Mouse (Mus musculus): ENCODE results near the gene Rad51d. TPM values are rescaled to one million over a fixed set of nuclear protein-coding genes. Genes with fewer than 3 reads are reported as not detected.
"Not testable (repeated sequence)": the region's sequence is repeated elsewhere in the genome, so short reads cannot be mapped to it uniquely, and the experiment has no call there.

The Rad51d gene
- polyA plus RNA-seq, 1 experiment from 2014 or later: 12.6 TPM

DNA sequence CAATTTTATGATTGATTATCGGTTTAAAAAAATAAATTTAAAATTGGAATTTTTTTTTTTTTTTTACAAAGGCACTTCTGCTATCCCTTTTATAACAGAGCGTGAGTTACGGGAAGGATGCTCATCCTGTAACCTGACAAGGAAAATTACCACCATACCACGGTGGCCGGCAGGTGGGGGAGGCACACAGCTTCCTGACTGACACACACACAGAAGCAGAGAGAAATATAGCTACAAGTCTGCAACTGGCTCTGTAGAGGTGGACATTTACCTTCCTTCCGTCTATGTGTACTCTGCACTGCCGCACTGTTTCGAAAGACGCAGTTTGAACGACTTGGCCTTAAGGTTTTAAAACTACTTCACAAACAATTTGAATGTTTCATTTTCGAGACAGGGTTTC is 38.3 kb downstream of the Rad51d start:
- Histone ChIP-seq H3K27ac (no peak overlapping the region), H3K27me3 (replicated peaks) (no peaks in the 10 kb centered on the region), H3K9me3 (no peaks in the 10 kb centered on the region), H3K4me2 (replicated peaks) (peak overlapping the region; percentile 21; the same call in 1 of the 2 replicates), H3K4me1 (peaks cover 18% of the 10 kb centered on the region; the same call in 1 of the 2 replicates), H3K36me3 (no peaks in the 10 kb centered on the region), H3K9ac (no peak overlapping the region), H3K4me3 (no peak overlapping the region)
- 88% methylated on average over 11 of the region's 11 CpGs for whole genome bisulfite sequencing
- no peak for ATAC-seq (ENCODE audit: low FRiP score, low read depth)

DNA sequence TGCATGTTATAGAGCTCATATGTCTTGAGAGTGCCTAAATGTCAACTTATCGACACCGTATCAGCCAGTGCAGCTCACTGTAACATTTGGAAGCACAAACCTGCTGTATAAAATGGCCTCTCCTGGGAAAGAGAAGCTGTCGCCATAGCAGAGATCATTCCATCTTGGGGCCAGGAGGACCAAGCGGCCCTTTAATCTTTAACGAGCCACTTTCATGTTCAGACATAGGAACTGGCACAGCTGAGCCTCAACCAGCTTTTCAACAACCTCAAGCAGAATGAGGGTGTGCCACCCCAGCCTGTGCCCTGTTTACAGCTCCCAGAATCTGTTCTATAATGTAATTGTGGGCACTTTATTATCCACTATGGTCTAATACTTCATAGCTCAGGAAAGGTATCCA is 40.2 kb downstream of the Rad51d start:
- no peaks in the 10 kb centered on the region for H3K27me3 ChIP-seq (replicated peaks)
- peaks cover 27% of the 10 kb centered on the region for H3K4me1 ChIP-seq
- no peak overlapping the region for H3K27ac ChIP-seq
- no peak overlapping the region for H3K9ac ChIP-seq
- ATAC-seq (ENCODE audit: low FRiP score, low read depth): no peak
- H3K4me2 ChIP-seq (replicated peaks): no peak overlapping the region
- WGBS: 57% methylated on average over 5 of the region's 5 CpGs
- no peak overlapping the region for H3K4me3 ChIP-seq
- H3K36me3 ChIP-seq: no peaks in the 10 kb centered on the region
- H3K9me3 ChIP-seq: no peaks in the 10 kb centered on the region

DNA sequence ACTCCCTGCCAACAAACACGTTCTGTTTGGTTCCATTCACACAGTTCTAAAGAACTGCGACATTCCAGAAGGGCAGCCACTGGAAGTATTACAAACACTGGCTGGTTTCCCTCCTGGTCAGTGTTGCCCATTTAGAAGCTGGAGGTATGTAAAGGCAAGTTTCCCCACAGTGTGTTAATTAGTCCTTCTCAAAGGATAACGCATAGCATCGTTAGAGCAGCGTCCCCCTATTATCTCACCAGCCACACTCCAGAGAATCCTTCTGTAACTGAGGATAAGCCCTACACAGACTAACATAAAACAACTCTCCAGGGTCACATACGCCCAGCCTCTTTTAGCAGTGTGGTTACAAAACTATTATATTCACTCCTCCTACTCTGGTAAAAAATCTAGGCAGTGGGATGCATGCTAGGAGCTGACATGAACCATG is 42.8 kb downstream of the Rad51d start:
- ATAC-seq (ENCODE audit: low FRiP score, low read depth): no peak
- no peaks in the 10 kb centered on the region for H3K27me3 ChIP-seq (replicated peaks)
- no peak overlapping the region for H3K27ac ChIP-seq
- H3K9ac ChIP-seq: no peak overlapping the region
- no peaks in the 10 kb centered on the region for H3K9me3 ChIP-seq
- H3K4me3 ChIP-seq: no peak overlapping the region
- 31% methylated on average over 6 of the region's 6 CpGs for WGBS
- H3K4me1 ChIP-seq: peaks cover 32% of the 10 kb centered on the region
- no peaks in the 10 kb centered on the region for H3K36me3 ChIP-seq
- no peak overlapping the region for H3K4me2 ChIP-seq (replicated peaks)

DNA sequence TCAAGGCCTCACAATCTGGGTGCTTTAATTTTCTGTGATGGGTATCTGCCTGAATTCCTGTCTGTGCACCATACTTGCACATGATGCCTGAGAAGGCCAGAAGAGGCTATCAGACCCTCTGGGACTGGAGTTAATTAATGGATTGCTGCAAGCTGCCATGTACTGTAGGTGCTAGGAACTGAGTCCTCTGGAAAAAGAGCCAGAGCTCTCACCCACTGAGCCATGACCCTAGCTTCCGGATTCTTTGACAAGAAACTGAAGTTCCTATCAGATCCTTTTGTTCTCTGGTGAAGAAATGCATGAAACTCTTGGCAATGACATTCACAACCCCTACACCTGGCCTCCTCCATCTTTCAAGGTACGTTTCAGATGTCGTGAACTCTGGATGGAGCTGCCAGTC is 43.5 kb downstream of the Rad51d start:
- H3K4me1 ChIP-seq: peaks cover 32% of the 10 kb centered on the region
- no peaks in the 10 kb centered on the region for H3K9me3 ChIP-seq
- no peak for ATAC-seq (ENCODE audit: low FRiP score, low read depth)
- H3K4me2 ChIP-seq (replicated peaks): no peak overlapping the region
- no peaks in the 10 kb centered on the region for H3K27me3 ChIP-seq (replicated peaks)
- H3K9ac ChIP-seq: no peak overlapping the region
- H3K27ac ChIP-seq: no peak overlapping the region
- no peak overlapping the region for H3K4me3 ChIP-seq
- H3K36me3 ChIP-seq: no peaks in the 10 kb centered on the region
- WGBS: 79% methylated on average over 3 of the region's 3 CpGs

DNA sequence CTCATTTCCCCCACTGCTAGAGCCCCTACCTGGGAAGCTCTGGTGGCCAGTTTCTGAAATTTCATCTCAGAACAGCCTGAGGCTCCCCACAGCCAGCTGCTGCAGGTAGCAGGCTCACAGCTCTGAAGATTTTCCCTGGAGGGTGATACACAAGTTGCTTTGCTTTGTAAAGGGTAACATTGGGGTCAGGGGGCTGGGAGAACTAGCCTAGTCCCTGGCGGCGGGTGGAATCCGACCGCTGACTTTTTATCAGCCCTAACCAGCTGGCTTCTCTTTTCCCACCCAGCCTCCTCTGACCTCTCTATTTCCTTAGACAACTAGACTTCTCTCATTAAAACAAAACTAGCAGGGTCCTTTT is 44.4 kb downstream of the Rad51d start:
- no peaks in the 10 kb centered on the region for H3K27me3 ChIP-seq (replicated peaks)
- no peak overlapping the region for H3K27ac ChIP-seq
- ATAC-seq (ENCODE audit: low FRiP score, low read depth): no peak
- 31% methylated on average over 4 of the region's 4 CpGs for WGBS
- H3K4me3 ChIP-seq: no peak overlapping the region
- no peaks in the 10 kb centered on the region for H3K9me3 ChIP-seq
- H3K36me3 ChIP-seq: no peaks in the 10 kb centered on the region
- H3K4me2 ChIP-seq (replicated peaks): peak overlapping the region; percentile 41
- H3K9ac ChIP-seq: 0 out of 2 replicates have a peak overlapping the region, but pooled peaks have one; percentile 10
- H3K4me1 ChIP-seq: peaks cover 26% of the 10 kb centered on the region

DNA sequence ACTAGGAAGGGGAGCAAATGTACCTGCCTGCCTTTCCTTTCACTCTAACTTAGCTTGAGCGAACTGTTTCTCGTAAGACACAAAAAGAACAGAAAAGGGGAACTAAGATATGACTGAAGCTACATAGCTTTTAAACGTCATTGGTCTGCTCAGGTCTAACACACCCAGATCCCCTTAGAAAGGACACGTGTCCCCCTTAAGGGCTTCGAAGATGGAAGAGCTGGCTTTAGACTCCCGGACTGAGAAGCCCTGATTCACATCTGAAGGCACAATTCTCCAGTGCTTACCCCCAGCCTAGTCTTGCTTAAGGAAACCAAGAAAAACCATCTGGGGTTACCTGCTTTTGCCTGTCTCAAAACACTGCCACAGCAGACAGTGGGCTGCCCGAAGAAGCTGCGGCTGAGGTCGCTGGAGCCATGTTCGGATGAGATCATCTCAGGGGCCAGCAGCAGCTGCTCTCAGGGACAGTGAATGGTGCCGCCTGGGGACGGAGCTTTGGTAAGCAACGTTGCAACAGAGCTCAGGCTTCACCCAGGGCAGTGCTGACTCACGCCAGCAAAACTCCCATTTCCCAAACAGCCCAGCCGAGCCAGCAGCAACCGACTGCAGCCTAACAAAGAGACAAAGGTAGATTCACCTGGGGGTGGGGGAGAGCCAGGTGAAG is 44.9 kb downstream of the Rad51d start:
- no peak for ATAC-seq (ENCODE audit: low FRiP score, low read depth)
- Histone ChIP-seq H3K9ac (0 out of 2 replicates have a peak overlapping the region, but pooled peaks have one; percentile 10), H3K36me3 (no peaks in the 10 kb centered on the region), H3K27me3 (replicated peaks) (no peaks in the 10 kb centered on the region), H3K4me2 (replicated peaks) (peak overlapping the region; percentile 41), H3K4me1 (peaks cover 26% of the 10 kb centered on the region), H3K4me3 (no peak overlapping the region), H3K9me3 (no peaks in the 10 kb centered on the region), H3K27ac (no peak overlapping the region)
- 33% methylated on average over 16 of the region's 16 CpGs for WGBS

DNA sequence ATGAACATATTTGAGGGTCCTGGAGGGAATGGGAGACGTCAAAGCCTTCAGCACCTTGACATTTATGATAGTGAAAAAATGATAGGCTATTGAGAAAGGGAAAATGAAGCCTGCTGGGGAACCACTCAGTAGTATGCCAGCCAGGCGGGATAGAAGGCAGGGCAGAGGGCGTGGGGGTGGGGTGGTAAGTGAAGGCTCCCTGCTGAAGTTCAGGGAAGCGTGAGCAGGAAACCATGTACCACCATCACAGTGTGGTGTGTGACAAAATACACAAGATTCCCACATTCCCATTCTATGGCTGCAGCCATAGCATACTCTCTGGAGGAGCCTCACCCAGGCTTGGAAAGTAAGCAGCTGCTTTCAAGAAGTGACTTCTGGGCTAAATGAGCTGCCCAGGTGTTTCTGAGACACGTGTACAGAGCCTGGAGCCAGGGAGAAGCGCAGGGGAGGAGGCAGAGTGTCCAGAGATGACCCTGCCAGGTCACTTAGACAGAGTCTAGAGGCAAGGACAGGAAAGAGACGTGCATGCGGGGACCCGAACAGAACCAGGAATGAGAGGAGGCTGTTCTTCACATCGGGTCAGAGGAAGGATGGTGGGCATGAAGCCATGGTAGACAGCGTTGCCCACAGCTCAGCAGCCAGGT is 45.5 kb downstream of the Rad51d start:
- Histone ChIP-seq H3K4me1 (peaks cover 22% of the 10 kb centered on the region), H3K9ac (no peak overlapping the region), H3K4me3 (no peak overlapping the region), H3K36me3 (no peaks in the 10 kb centered on the region), H3K27me3 (replicated peaks) (no peaks in the 10 kb centered on the region), H3K9me3 (no peaks in the 10 kb centered on the region), H3K4me2 (replicated peaks) (peak overlapping the region; percentile 41; the same call in 1 of the 2 replicates), H3K27ac (no peak overlapping the region)
- 69% methylated on average over 11 of the region's 11 CpGs for WGBS
- no peak for ATAC-seq (ENCODE audit: low FRiP score, low read depth)

DNA sequence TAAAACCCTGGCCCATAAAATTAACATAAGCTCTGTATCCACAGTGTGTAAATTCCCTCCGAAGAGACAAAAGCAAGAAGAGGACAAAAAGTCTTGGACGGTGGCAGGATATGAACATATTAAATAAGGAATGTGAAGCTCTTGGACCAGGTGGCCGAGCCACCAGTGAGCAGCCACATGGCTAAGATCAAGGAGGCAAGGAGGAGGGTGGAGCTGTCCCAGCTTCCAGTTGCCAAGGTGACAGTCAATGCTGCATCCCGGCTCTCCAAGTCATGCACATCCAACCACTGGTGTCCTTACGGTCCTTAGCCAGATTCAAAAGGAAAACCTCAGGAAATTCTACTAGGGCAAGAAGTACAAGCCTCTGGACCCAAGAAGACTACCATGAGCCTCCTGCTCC is 51.9 kb downstream of the Rad51d start:
- 29% methylated on average over 5 of the region's 5 CpGs for WGBS
- H3K9ac ChIP-seq: no peak overlapping the region
- H3K27ac ChIP-seq: no peak overlapping the region
- H3K27me3 ChIP-seq (replicated peaks): no peaks in the 10 kb centered on the region
- peaks cover 25% of the 10 kb centered on the region for H3K4me1 ChIP-seq
- no peaks in the 10 kb centered on the region for H3K36me3 ChIP-seq
- H3K4me2 ChIP-seq (replicated peaks): no peak overlapping the region; the same call in 1 of the 2 replicates
- no peak for ATAC-seq (ENCODE audit: low FRiP score, low read depth)
- H3K4me3 ChIP-seq: no peak overlapping the region
- no peaks in the 10 kb centered on the region for H3K9me3 ChIP-seq

DNA sequence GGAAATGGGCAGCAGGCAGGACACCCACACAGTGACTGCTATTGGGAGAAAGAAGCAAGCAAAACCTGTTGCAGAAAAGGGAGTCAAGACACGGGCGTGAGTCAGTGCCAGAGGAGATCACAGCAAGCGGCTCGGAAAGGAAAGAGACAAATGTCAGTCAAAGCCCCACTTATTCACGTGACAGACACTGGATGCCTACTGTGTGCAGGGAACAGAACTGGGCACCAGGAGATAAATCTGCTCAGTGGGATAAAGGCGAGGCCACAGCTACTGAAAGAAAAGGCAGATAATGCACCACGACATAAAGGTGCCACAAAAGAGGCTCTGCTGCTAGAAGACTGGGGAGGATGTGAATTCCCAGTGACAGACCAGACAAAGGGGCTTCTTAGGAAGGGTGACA is 52.6 kb downstream of the Rad51d start:
- Histone ChIP-seq H3K36me3 (no peaks in the 10 kb centered on the region), H3K4me1 (peaks cover 25% of the 10 kb centered on the region), H3K27me3 (replicated peaks) (no peaks in the 10 kb centered on the region), H3K9ac (no peak overlapping the region), H3K4me3 (no peak overlapping the region), H3K4me2 (replicated peaks) (peak overlapping the region; percentile 37), H3K9me3 (no peaks in the 10 kb centered on the region), H3K27ac (no peak overlapping the region)
- WGBS: 22% methylated on average over 7 of the region's 7 CpGs
- ATAC-seq (ENCODE audit: low FRiP score, low read depth): no peak

DNA sequence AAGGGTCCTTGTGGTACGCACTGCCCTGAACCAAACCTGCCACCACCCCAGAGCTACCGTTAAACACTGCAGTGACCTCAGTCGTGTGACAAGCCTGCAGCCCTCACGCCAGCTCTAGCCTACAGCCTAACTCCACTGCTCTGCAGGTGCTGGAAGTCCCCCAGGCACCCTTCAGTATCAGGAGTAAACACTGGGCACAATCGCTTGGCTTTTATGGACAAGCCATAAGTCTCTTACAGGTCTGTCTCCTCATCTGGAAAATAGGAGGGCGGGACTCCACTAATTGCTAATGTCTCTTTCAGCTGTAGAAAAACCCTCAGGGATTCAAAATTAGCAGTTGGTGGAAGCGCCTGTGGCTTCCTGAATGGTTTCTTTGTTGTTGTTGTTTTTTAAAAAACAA is 53.2 kb downstream of the Rad51d start:
- Histone ChIP-seq H3K4me3 (no peak overlapping the region), H3K4me1 (peaks cover 25% of the 10 kb centered on the region), H3K4me2 (replicated peaks) (no peak overlapping the region), H3K36me3 (no peaks in the 10 kb centered on the region), H3K9ac (no peak overlapping the region), H3K27ac (no peak overlapping the region), H3K9me3 (no peaks in the 10 kb centered on the region), H3K27me3 (replicated peaks) (no peaks in the 10 kb centered on the region)
- no peak for ATAC-seq (ENCODE audit: low FRiP score, low read depth)
- 26% methylated on average over 7 of the region's 7 CpGs for WGBS

DNA sequence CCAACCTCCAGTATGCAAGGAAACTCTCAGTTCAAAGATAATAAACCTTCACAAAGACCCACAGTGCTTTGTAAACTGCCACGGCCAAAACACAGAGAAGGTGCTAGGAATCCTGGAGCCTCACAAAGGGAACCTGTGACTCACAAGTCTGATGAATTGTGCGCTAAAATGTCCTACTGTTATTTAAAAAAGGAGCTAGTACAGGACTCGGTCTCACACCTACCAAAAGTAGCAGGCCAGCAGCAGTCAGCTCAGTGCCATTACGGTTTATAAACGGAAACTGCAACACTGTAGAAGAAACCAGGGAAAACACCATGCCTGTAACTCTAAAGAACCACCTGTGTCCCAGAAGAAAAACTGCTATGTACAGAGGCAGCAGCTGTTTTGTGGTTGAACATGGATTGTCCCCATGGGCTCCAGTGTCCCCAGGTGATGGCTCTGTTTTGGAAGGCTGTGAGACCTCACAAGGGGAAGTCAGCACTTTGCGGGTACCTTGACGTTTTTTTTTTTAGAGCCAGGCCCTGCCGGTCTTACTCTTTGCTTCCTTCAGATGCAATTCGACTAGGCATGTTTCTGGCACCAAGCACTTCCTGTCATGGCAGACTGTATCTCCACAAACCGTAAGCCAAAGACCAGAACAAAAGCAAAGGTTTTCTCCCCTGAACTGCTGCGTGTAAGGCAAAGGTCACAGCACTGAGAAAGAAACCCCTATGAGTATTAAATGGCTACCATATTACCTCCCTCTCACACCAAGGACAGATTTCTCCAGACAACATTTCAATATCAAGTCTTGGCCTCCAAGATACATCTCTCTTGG is 54.6 kb downstream of the Rad51d start:
- no peak overlapping the region for H3K9ac ChIP-seq
- ATAC-seq (ENCODE audit: low FRiP score, low read depth): no peak
- 60% methylated on average over 11 of the region's 11 CpGs for WGBS
- H3K36me3 ChIP-seq: no peaks in the 10 kb centered on the region
- H3K4me2 ChIP-seq (replicated peaks): no peak overlapping the region
- H3K4me3 ChIP-seq: no peak overlapping the region
- H3K4me1 ChIP-seq: peaks cover 38% of the 10 kb centered on the region
- H3K9me3 ChIP-seq: no peaks in the 10 kb centered on the region
- no peak overlapping the region for H3K27ac ChIP-seq
- H3K27me3 ChIP-seq (replicated peaks): no peaks in the 10 kb centered on the region

DNA sequence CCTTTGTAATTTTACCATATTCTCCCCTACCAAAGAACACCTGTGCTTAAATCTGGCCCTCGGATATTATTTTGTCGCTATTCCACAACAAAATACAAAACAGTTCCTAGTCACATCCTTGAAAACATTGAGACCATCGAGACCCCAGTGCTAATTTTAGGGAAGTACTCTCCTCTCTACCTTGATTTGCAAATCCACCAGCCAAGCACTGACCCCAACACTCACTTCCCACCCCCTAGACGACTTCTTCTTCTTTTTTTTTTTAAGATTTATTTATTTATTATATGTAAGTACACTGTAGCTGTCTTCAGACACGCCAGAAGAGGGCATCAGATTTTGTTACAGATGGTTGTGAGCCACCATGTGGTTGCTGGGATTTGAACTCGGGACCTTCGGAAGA is 56.1 kb downstream of the Rad51d start:
- not testable (repeated sequence) for H3K9ac ChIP-seq; H3K27me3 ChIP-seq (replicated peaks); H3K9me3 ChIP-seq; H3K4me2 ChIP-seq (replicated peaks); H3K27ac ChIP-seq; H3K36me3 ChIP-seq; ATAC-seq (ENCODE audit: low FRiP score, low read depth); H3K4me3 ChIP-seq
- WGBS: 87% methylated on average over 7 of the region's 7 CpGs
- H3K4me1 ChIP-seq: peaks cover 40% of the 10 kb centered on the region

Data from neural tube, embryonic 12.5 days (tissue).